Mouse (Mus musculus): ENCODE results near the gene Rsph10b.

Rsph10b gene

GRCm38 (mm10) chr5:143936156-143936555 is 3.3 kb downstream of the Rsph10b start:
- no peak for DNase-seq (ENCODE audit: low spot score in 2 of 2)

DNA sequence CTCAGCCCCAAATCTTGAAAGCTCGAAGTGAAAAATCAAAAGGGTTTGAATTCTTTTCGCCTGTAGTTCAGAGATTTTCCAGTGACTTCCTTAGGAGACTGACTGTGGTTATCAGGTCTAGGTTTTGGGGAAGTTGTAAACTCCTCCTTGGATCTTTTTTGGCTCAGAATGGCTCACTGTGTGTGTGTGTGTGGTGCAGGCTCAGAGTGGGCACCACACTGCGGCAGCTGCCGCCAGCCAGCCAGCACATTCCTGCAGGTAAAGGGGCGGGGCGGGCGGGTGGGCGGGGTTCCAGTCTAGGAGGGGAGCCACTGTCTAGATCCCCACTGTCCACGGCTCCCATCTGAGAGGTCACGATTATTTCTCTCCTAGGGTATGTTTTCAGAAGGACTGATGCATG is 8.8 kb downstream of the Rsph10b start:
- no peak for DNase-seq (ENCODE audit: low spot score in 2 of 2)

GRCm38 (mm10) chr5:143943231-143944125 is 10.6 kb downstream of the Rsph10b start:
- no peak for DNase-seq (ENCODE audit: low spot score in 2 of 2)

- no peak for DNase-seq (ENCODE audit: low spot score in 2 of 2)
Observed at GRCm38 (mm10) chr5:143948361-143948760, 15.5 kb downstream of the Rsph10b start.

GRCm38 (mm10) chr5:143950016-143950415 is 17.2 kb downstream of the Rsph10b start:
- DNase-seq (ENCODE audit: low spot score in 2 of 2), result no peak

GRCm38 (mm10) chr5:143957101-143957500 is 24.3 kb downstream of the Rsph10b start:
- no peak for DNase-seq (ENCODE audit: low spot score in 2 of 2)

GRCm38 (mm10) chr5:143959551-143959950 is 26.7 kb downstream of the Rsph10b start:
- no peak for DNase-seq (ENCODE audit: low spot score in 2 of 2)

GRCm38 (mm10) chr5:143961176-143961575 is 28.3 kb downstream of the Rsph10b start:
- DNase-seq (ENCODE audit: low spot score in 2 of 2), result no peak

GRCm38 (mm10) chr5:143965586-143966345 is 32.9 kb downstream of the Rsph10b start:
- DNase-seq (ENCODE audit: low spot score in 2 of 2), result no peak

DNA sequence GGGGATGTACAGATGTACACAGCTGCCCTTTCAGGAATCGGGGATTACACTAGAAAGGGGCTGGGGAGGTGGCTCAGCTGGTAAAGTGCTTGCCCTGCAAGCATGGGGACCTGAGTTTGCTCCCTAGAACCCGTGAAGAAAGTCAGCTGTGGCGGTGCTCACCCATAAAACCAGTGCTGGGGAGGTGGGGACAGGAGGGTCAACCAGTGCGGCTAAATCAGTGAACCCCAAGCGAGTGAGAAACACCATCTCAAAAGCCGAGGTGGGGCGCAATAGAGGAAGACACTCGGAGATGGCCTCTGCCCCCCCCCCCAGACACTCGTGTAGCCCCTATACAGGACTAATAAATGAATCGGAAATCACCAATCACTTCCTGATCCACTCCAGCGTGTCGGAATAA is 33.8 kb downstream of the Rsph10b start:
- DNase-seq (ENCODE audit: low spot score in 2 of 2), result no peak

GRCm38 (mm10) chr5:143972628-143973027 is 39.8 kb downstream of the Rsph10b start:
- no peak for DNase-seq (ENCODE audit: low spot score in 2 of 2)

GRCm38 (mm10) chr5:143974931-143975630 is 42.2 kb downstream of the Rsph10b start:
- DNase-seq (ENCODE audit: low spot score in 2 of 2), result peak; percentile 35 to 53

GRCm38 (mm10) chr5:143975631-143975933 is 42.7 kb downstream of the Rsph10b start:
- no peak for DNase-seq (ENCODE audit: low spot score in 2 of 2)

- no peak for DNase-seq (ENCODE audit: low spot score in 2 of 2)
Observed at GRCm38 (mm10) chr5:143976232-143976631, 43.4 kb downstream of the Rsph10b start.

DNA sequence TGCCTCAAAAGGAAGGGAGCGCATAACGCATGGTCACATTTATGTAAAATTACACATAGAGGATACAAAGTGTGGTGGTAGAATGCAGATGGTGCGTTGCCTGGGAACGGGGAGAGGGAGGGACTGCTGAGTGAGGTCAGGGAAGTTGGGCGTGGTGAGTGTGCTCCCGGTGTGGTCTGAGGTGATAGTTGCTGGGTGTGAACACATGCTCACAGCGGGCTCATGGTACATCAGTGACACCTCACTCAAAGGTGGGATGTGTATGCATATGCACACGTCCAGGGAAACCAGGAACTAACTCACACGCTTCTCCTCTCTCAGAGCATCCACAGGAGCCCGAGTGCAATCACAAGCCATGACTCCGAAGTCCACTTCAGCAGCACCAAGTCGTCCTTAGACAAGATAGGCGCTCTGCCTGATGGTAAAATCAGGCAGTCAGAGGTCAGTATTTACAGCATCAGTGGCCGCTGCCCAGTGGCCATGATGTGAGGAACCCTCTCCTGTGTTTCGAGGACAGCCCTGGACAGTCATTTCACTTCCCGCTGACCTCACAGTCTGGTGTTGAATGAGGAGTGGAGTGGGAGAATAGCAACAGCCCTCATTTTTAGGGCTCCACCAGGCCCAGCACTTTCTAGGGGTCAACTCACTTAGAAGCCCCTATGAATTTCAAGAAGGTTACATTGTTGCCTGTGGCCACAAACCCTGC is 44.0 kb downstream of the Rsph10b start:
- DNase-seq (ENCODE audit: low spot score in 2 of 2), result no peak

DNA sequence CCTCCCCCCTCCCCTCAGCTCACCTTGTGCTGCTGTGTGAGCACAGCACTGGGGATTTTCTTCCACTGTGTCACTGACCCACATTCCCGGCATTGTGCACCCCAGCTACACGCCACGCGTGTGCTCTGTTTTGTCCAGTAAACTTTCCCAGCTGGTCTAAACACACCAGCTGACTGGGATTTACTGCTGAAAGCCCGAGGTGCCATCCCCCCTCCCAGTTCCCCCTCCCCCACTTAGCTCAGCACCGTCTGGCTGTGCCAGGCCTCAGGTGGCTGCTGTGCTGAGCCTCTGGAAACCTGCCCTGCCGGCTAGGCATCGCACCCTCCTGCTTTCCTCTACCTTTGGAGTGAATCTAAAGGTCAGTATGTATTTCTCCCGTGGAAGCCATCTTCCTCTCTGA is 48.0 kb downstream of the Rsph10b start:
- no peak for DNase-seq (ENCODE audit: low spot score in 2 of 2)

DNA sequence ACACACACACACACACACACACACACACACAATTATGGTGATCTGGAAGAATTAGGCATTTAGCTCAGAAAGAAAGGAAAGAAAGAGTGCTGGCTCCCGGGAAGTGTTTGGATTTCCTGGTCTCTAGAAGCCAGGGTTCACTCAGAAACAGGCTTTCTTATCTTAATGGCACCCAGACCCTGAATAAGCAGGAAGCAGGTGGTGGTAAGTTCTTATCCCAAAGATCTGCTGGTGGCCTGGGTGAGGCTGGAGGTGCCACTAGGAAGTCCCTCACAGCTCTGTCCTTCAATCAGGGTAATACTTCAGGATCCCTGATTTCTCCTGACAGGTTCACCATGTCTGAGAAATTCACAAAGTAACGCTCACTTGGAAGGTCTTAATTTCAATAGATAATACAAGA is 49.5 kb downstream of the Rsph10b start:
- no peak for DNase-seq (ENCODE audit: low spot score in 2 of 2)

GRCm38 (mm10) chr5:143985381-143985780 is 52.5 kb downstream of the Rsph10b start:
- no peak for DNase-seq (ENCODE audit: low spot score in 2 of 2)

DNA sequence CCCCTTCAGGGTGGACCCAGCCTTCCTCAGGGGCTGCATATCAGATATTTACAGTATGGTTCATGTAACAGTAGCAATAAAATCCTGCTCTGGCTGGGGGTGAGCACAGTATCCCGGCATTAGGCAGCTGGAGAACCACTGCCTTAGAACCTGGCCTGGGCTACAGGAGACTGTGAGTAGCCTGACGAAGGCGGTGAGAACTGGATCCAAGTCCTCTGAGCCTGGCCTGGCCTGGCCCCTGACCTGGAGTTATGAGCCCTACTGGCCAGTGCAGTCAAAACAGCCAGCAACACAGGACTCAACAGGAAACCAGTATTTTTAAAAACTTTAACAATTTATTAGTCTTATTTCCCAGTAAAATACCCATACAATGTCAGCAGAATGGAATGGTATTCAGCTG is 54.8 kb downstream of the Rsph10b start:
- DNase-seq (ENCODE audit: low spot score in 2 of 2), result no peak

- DNase-seq (ENCODE audit: low spot score in 2 of 2), result no peak
Observed at GRCm38 (mm10) chr5:143989046-143989445, 56.2 kb downstream of the Rsph10b start.

- no peak for DNase-seq (ENCODE audit: low spot score in 2 of 2)
Observed at GRCm38 (mm10) chr5:143990086-143990485, 57.3 kb downstream of the Rsph10b start.

GRCm38 (mm10) chr5:143992661-143993060 is 59.8 kb downstream of the Rsph10b start:
- no peak for DNase-seq (ENCODE audit: low spot score in 2 of 2)
